Mouse (Mus musculus) stomach, embryonic 16.5 days (tissue): Measurements from ENCODE around the gene Hoxa2. TPM values are rescaled to one million over a fixed set of nuclear protein-coding genes. Genes with fewer than 3 reads are reported as not detected.
A peak's percentile ranks its signal among the peaks of the same experiment; 100 is the strongest.

Experiments
- ATAC-seq: fragments of 200-750 bp; cut with Nextera tagmentation; 2 replicates; pipeline ENCODE4 v1.8.0; 2017; ENCODE audit warnings: moderate number of reproducible peaks, moderate TSS enrichment; ENCODE audit not compliant: insufficient read depth, low FRiP score
- H3K27ac ChIP-seq: fragments of 300-500 bp; sonication (generic); 2 replicates; pipeline ENCODE4 v1.5.1; 2014; ENCODE audit warnings: low read length
- H3K27me3 ChIP-seq: fragments of 300-500 bp; sonication (generic); 2 replicates; pipeline ENCODE4 v1.6.1; 2014; ENCODE audit warnings: low read length, control low read depth, mixed read lengths; ENCODE audit not compliant: control insufficient read depth, insufficient read depth
- H3K36me3 ChIP-seq: fragments of 300-500 bp; sonication (generic); 2 replicates; pipeline ENCODE4 v1.6.1; 2014; ENCODE audit warnings: low read length; ENCODE audit not compliant: control insufficient read depth, insufficient read depth
- H3K4me1 ChIP-seq: fragments of 300-500 bp; sonication (generic); 2 replicates; pipeline ENCODE4 v1.6.1; 2014; ENCODE audit warnings: low read length, control low read depth, mixed read lengths; ENCODE audit not compliant: control insufficient read depth, insufficient read depth
- H3K4me2 ChIP-seq: fragments of 300-500 bp; sonication (generic); 2 replicates; pipeline ENCODE4 v1.6.1; 2014; ENCODE audit warnings: low read depth, low read length, mixed read lengths
- H3K4me3 ChIP-seq: fragments of 300-500 bp; sonication (generic); replicated peaks from 2 replicates; pipeline ENCODE4 v1.5.1; 2014; ENCODE audit warnings: mild to moderate bottlenecking, low read length
- H3K9ac ChIP-seq: fragments of 300-500 bp; sonication (generic); 2 replicates; pipeline ENCODE4 v1.6.1; 2014; ENCODE audit warnings: low read length
- H3K9me3 ChIP-seq: fragments of 300-500 bp; sonication (generic); replicated peaks from 2 replicates; pipeline ENCODE4 v1.6.1; 2016; ENCODE audit warnings: low read length, control low read depth; ENCODE audit not compliant: control insufficient read depth
- WGBS: fragments of 180-500 bp; shearing (Covaris S2); extraction: QIAGEN DNeasy Blood & Tissue Kit; methylation state at CpG from one replicate; pipeline ENCODE4 v1.1.7; 2014; 5-methylcytosine and 5-hydroxymethylcytosine counted together
- polyA plus RNA-seq: library from polyadenylated mRNA; unstranded; fragments of >200 nt; fragmentation: Nextera tagmentation; extraction: Ambion mirVana; gene quantifications from 2 replicates; pipeline ENCODE4 v1.2.1, GENCODE M21; 2015

Gene Hoxa2
- polyA plus RNA-seq, 1 experiment from 2014 or later, result 8.5 TPM

GRCm38 (mm10) chr6:52185222-52185621 lies 20.6 kb upstream of the Hoxa2 start:
- Histone ChIP-seq H3K4me3 (peak overlapping the region; percentile 4), H3K27me3 (0 out of 2 replicates have a peak, but pooled peaks cover 5% of the 10 kb centered on the region), H3K4me2 (peak overlapping the region; percentile 39), H3K9me3 (no peaks in the 10 kb centered on the region), H3K27ac (peak overlapping the region; percentile 82; the same call in 1 of the 2 replicates), H3K36me3 (no peaks in the 10 kb centered on the region), H3K9ac (peak overlapping the region; percentile 45), H3K4me1 (peaks cover 54% of the 10 kb centered on the region)
- WGBS, result 4% methylated on average over 19 of the region's 19 CpGs
- no peak for ATAC-seq

GRCm38 (mm10) chr6:52184668-52185067 lies 20.0 kb upstream of the Hoxa2 start:
- Histone ChIP-seq H3K27me3 (0 out of 2 replicates have a peak, but pooled peaks cover 5% of the 10 kb centered on the region), H3K4me3 (no peak overlapping the region), H3K4me2 (peak overlapping the region; percentile 39), H3K4me1 (peaks cover 54% of the 10 kb centered on the region), H3K27ac (peak overlapping the region; percentile 82), H3K9me3 (no peaks in the 10 kb centered on the region), H3K9ac (peak overlapping the region; percentile 43), H3K36me3 (no peaks in the 10 kb centered on the region)
- ATAC-seq, result no peak
- 27% methylated on average over 6 of the region's 6 CpGs for WGBS

DNA sequence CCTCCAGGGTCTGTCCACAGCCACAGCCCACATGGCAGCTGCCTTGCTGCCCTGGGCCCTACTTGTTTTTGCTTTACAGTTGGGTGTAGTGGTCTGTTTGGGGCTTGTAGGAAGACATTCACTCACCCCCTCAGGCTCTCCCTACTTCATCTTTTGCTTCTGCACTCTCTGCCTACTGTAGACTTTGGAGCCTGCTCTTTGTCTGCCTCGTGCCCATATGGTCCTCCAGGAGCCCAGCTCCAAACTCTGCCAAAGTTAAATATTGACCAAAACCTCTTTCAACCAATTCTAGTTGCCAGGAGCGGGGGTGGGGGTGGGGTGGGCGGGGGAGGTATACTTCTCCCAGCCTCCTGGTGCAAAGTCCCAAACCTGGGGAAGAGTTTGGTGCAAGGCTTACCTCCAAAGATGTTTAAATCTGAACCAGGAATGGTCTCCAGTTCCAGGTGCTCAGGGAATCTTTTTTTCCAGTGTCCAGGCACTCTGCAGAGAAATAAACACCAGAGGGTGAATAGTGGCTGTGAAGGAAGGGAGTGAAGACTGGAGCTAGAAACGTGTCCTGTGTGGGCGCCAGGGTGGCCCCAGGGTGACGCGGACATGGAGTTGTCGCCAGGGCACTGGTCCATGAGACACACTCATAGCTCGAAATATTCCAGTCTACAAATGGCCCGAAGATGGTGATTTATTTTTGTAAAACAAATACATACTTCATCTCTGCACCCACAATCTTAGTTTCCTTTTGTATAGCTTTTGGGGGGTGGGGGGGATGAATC lies 18.9 kb upstream of the Hoxa2 start:
- no peaks in the 10 kb centered on the region for H3K9me3 ChIP-seq
- H3K9ac ChIP-seq, result peak overlapping the region; percentile 40; the same call in 1 of the 2 replicates
- H3K36me3 ChIP-seq, result no peaks in the 10 kb centered on the region
- H3K4me3 ChIP-seq, result no peak overlapping the region
- 19% methylated on average over 10 of the region's 10 CpGs for WGBS
- H3K27ac ChIP-seq, result peak overlapping the region; percentile 82
- peak overlapping the region; percentile 41 for H3K4me2 ChIP-seq
- no peak for ATAC-seq
- H3K4me1 ChIP-seq, result peaks cover 51% of the 10 kb centered on the region
- 0 out of 2 replicates have a peak, but pooled peaks cover 5% of the 10 kb centered on the region for H3K27me3 ChIP-seq

DNA sequence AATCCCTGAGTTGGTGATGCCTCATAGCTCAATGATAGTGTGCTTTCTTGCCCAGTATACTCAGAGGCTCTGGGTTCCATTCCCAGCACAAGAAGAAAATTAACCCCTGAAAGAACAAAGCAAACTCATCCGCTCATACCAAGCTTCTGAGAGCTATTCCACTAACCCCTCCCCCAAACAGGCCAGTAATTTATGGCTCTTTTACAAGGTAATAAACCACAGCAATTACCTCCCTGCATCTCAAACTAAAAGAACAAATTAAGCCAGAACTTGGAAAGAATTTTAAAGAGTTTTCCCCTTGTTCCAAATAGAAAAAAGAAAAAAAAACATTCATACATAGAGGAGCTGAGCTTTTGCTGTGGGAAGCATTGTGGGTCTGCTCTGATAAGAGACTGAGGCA lies 18.2 kb upstream of the Hoxa2 start:
- WGBS, result 49% methylated on average over 1 of the region's 1 CpGs
- Histone ChIP-seq H3K27ac (peak overlapping the region; percentile 82), H3K9ac (0 out of 2 replicates have a peak overlapping the region, but pooled peaks have one; percentile 40), H3K4me1 (peaks cover 48% of the 10 kb centered on the region), H3K9me3 (no peaks in the 10 kb centered on the region), H3K4me2 (peak overlapping the region; percentile 41; the same call in 1 of the 2 replicates), H3K4me3 (no peak overlapping the region), H3K36me3 (no peaks in the 10 kb centered on the region), H3K27me3 (0 out of 2 replicates have a peak, but pooled peaks cover under 1% of the 10 kb centered on the region)
- ATAC-seq, result no peak

GRCm38 (mm10) chr6:52182030-52182429 lies 17.4 kb upstream of the Hoxa2 start:
- no peak overlapping the region for H3K9ac ChIP-seq
- no peak for ATAC-seq
- no peak overlapping the region for H3K4me2 ChIP-seq
- no peaks in the 10 kb centered on the region for H3K27me3 ChIP-seq
- WGBS, result 27% methylated on average over 2 of the region's 2 CpGs
- peak overlapping the region; percentile 98 for H3K27ac ChIP-seq
- H3K9me3 ChIP-seq, result no peaks in the 10 kb centered on the region
- H3K4me1 ChIP-seq, result peaks cover 42% of the 10 kb centered on the region
- no peaks in the 10 kb centered on the region for H3K36me3 ChIP-seq
- H3K4me3 ChIP-seq, result no peak overlapping the region

- H3K9me3 ChIP-seq, result no peaks in the 10 kb centered on the region
- no peak for ATAC-seq
- peak overlapping the region; percentile 71 for H3K4me2 ChIP-seq
- H3K36me3 ChIP-seq, result no peaks in the 10 kb centered on the region
- WGBS, result 38% methylated on average over 3 of the region's 3 CpGs
- H3K27ac ChIP-seq, result peak overlapping the region; percentile 98
- peaks cover 33% of the 10 kb centered on the region for H3K4me1 ChIP-seq
- H3K4me3 ChIP-seq, result peak overlapping the region; percentile 60
- peak overlapping the region; percentile 91 for H3K9ac ChIP-seq
- H3K27me3 ChIP-seq, result no peaks in the 10 kb centered on the region
These were observed 16.1 kb upstream of the Hoxa2 start for GRCm38 (mm10) chr6:52180726-52181125.

DNA sequence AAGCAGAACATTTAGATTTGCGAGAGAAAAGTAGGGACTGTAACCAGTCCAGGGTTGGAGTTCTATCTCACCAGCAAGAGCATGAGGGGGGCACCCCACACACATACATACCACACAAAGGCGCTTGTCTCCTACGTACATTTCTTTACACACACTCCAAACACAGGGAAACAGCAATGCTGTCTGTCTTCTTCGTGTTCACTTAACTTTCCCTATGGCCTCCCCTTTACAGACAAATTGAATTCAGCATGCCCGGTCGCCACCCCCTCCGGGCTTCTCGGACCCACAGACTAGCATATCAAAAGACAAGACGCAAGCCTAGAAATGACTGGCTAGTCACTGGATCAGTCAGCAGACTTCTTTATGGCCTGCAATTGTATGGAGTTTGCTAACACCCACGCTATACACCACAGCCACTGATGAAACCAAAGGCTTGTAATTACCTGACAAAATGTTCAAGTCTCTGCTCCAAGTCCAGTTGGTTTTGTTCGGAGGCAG lies 15.6 kb upstream of the Hoxa2 start:
- no peak for ATAC-seq
- no peaks in the 10 kb centered on the region for H3K27me3 ChIP-seq
- peak overlapping the region; percentile 60 for H3K4me3 ChIP-seq
- no peaks in the 10 kb centered on the region for H3K9me3 ChIP-seq
- peak overlapping the region; percentile 98 for H3K27ac ChIP-seq
- H3K4me2 ChIP-seq, result peak overlapping the region; percentile 71
- peaks cover 33% of the 10 kb centered on the region for H3K4me1 ChIP-seq
- H3K9ac ChIP-seq, result peak overlapping the region; percentile 91
- H3K36me3 ChIP-seq, result no peaks in the 10 kb centered on the region
- 24% methylated on average over 11 of the region's 11 CpGs for WGBS

GRCm38 (mm10) chr6:52179690-52180089 lies 15.1 kb upstream of the Hoxa2 start:
- peak overlapping the region; percentile 91 for H3K9ac ChIP-seq
- peaks cover 30% of the 10 kb centered on the region for H3K4me1 ChIP-seq
- H3K27me3 ChIP-seq, result no peaks in the 10 kb centered on the region
- H3K4me2 ChIP-seq, result peak overlapping the region; percentile 71
- no peaks in the 10 kb centered on the region for H3K36me3 ChIP-seq
- no peaks in the 10 kb centered on the region for H3K9me3 ChIP-seq
- 13% methylated on average over 10 of the region's 10 CpGs for WGBS
- peak overlapping the region; percentile 98 for H3K27ac ChIP-seq
- peak overlapping the region; percentile 60 for H3K4me3 ChIP-seq
- no peak for ATAC-seq

GRCm38 (mm10) chr6:52178918-52179665 lies 14.5 kb upstream of the Hoxa2 start:
- H3K27ac ChIP-seq, result peak overlapping the region; percentile 98
- H3K36me3 ChIP-seq, result no peaks in the 10 kb centered on the region
- no peaks in the 10 kb centered on the region for H3K27me3 ChIP-seq
- peak overlapping the region; percentile 60 for H3K4me3 ChIP-seq
- peak overlapping the region; percentile 71 for H3K4me2 ChIP-seq
- ATAC-seq, result no peak
- H3K4me1 ChIP-seq, result peaks cover 24% of the 10 kb centered on the region
- WGBS, result 17% methylated on average over 4 of the region's 4 CpGs
- no peaks in the 10 kb centered on the region for H3K9me3 ChIP-seq
- peak overlapping the region; percentile 91 for H3K9ac ChIP-seq
